Mouse (Mus musculus) heart, postnatal 0 days (tissue): ENCODE results near the gene Casp9. TPM values are rescaled to one million over a fixed set of nuclear protein-coding genes. Genes with fewer than 3 reads are reported as not detected.

Experiments used
- ATAC-seq: fragments of 200-750 bp; cut with Nextera tagmentation; 2 replicates; pipeline ENCODE4 v1.8.0; 2017; ENCODE audit warnings: low read depth, moderate number of reproducible peaks, moderate library complexity; ENCODE audit not compliant: insufficient read depth
- DNase-seq: peaks from one replicate; pipeline ENCODE4 v3.0.0-alpha.2; 2016; ENCODE audit warnings: low spot score
- H3K27ac ChIP-seq: fragments of 300-500 bp; sonication (generic); 2 replicates; pipeline ENCODE4 v1.5.1; 2014; ENCODE audit warnings: low read depth, mild to moderate bottlenecking
- H3K27me3 ChIP-seq: fragments of 300-500 bp; sonication (generic); 2 replicates; pipeline ENCODE4 v1.6.1; 2014; ENCODE audit warnings: low read length, mixed read lengths; ENCODE audit not compliant: control insufficient read depth, insufficient read depth
- H3K36me3 ChIP-seq: fragments of 300-500 bp; sonication (generic); replicated peaks from 2 replicates; pipeline ENCODE4 v1.6.1; 2014; ENCODE audit warnings: low read length, mixed read lengths; ENCODE audit not compliant: control insufficient read depth, insufficient read depth
- H3K4me1 ChIP-seq: fragments of 300-500 bp; sonication (generic); 2 replicates; pipeline ENCODE4 v1.6.1; 2014; ENCODE audit warnings: antibody characterized with exemption; ENCODE audit not compliant: control insufficient read depth, insufficient read depth
- H3K4me2 ChIP-seq: fragments of 300-500 bp; sonication (generic); 2 replicates; pipeline ENCODE4 v1.6.1; 2014; ENCODE audit warnings: low read depth, mild to moderate bottlenecking, low read length, moderate library complexity
- H3K4me3 ChIP-seq: fragments of 300-500 bp; sonication (generic); 2 replicates; pipeline ENCODE4 v1.5.1; 2014; ENCODE audit warnings: low read depth, low read length
- H3K9ac ChIP-seq: fragments of 300-500 bp; sonication (generic); replicated peaks from 2 replicates; pipeline ENCODE4 v1.6.1; 2014; ENCODE audit warnings: low read depth, low read length, mixed read lengths
- H3K9me3 ChIP-seq: fragments of 300-500 bp; sonication (generic); replicated peaks from 2 replicates; pipeline ENCODE4 v1.6.1; 2016; ENCODE audit warnings: low read length; ENCODE audit not compliant: control insufficient read depth
- CTCF ChIP-seq: IDR thresholded peaks from 2 replicates; pipeline ENCODE4 v1.5.1; 2016; ENCODE audit warnings: antibody characterized with exemption, control low read depth, low read depth
- EP300 ChIP-seq: IDR thresholded peaks from 2 replicates; pipeline ENCODE4 v1.6.1; 2016; ENCODE audit warnings: antibody characterized with exemption, low read depth
- WGBS: fragments of 180-500 bp; shearing (Covaris S2); extraction: QIAGEN DNeasy Blood & Tissue Kit; methylation state at CpG from one replicate; pipeline ENCODE4 v1.1.7; 2014; 5-methylcytosine and 5-hydroxymethylcytosine counted together
- polyA plus RNA-seq: library from polyadenylated mRNA; unstranded; fragments of >200 nt; fragmentation: Nextera tagmentation; extraction: Ambion mirVana; gene quantifications from 2 replicates; pipeline ENCODE4 v1.2.1, GENCODE M21; 2015
- total RNA-seq: library from RNA; depleted of rRNA; stranded (reverse); fragments of >200 nt; gene quantifications from 2 replicates; pipeline ENCODE4 v1.2.3, GENCODE M21; 2014; ENCODE audit warnings: low replicate concordance

Gene Casp9
- total and polyA plus RNA-seq, 2 experiments from 2014 or later, result 12.8 to 26.0 TPM

DNA sequence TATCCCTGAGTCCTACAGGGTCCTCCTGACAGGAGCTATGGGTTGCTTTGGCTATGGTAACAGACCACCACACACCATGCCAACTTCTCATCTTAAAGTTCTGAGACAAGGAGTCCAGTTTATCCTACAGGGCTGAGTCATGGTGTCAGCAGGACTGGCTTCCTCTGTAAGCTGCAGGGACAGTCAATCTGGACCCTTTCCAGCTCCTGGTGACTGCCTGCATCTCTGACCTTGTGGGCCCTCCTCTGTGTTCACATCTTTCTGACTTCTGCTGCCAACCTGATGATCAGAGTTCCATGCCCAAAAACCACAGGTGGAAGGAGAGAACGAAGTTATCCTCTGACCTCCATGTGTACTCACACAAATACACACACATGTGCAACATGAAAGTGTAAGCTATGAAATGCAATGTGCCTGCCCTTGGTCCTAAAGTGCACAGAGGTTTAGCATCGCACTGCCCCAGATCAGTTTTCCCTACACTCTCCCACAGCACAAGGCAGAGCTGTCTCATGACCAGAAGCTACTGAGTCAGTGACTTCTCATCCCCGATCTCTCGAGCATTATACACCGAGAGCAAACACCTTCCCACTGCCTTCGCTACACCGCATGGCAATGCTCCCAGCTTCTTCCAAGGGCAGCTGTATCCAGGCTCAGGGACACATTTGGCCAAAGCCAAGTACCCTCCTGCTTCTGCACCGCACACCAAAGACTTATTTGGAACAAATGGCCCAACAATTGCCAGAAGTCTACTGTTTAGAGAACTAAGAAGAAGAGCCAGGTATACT is 12.0 kb upstream of the Casp9 start:
- H3K27me3 ChIP-seq, result no peaks in the 10 kb centered on the region
- H3K4me1 ChIP-seq, result no peaks in the 10 kb centered on the region
- DNase-seq (no peak), ATAC-seq (no peak)
- 92% methylated on average over 8 of the region's 8 CpGs for WGBS
- no peak overlapping the region for H3K4me2 ChIP-seq
- H3K27ac ChIP-seq, result no peak overlapping the region
- H3K9ac ChIP-seq, result no peak overlapping the region
- H3K36me3 ChIP-seq, result peaks cover 90% of the 10 kb centered on the region
- H3K4me3 ChIP-seq, result no peak overlapping the region
- no peaks in the 10 kb centered on the region for H3K9me3 ChIP-seq
- no peak for TF ChIP-seq CTCF
- no peak for TF ChIP-seq EP300

DNA sequence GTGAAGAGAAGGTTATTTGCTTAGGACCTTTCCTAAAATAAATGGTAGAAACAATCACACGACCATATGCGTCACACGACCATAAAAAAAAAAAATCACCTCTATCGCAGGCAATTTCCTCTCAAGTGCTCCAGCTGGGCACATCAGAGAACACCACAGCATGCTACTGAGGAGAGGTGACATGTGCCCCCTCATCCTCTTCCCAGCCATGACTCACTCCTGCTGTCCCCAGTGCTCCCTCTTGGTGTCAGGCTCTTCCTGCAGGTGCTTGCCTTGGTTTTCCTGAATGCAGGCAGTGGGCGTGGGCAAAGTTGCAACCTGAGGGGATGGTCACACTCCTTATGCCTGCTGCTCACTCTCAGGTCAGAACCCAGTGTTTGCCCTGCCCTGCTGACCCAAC is 8.6 kb upstream of the Casp9 start:
- ATAC-seq (no peak), DNase-seq (no peak)
- 0 out of 2 replicates have a peak, but pooled peaks have one; percentile 3 for TF ChIP-seq CTCF
- no peak for TF ChIP-seq EP300
- WGBS, result 79% methylated on average over 5 of the region's 5 CpGs
- H3K9ac ChIP-seq, result no peak overlapping the region
- no peak overlapping the region for H3K4me2 ChIP-seq
- no peaks in the 10 kb centered on the region for H3K27me3 ChIP-seq
- no peaks in the 10 kb centered on the region for H3K9me3 ChIP-seq
- H3K27ac ChIP-seq, result no peak overlapping the region
- H3K4me3 ChIP-seq, result no peak overlapping the region
- H3K4me1 ChIP-seq, result peaks cover 4% of the 10 kb centered on the region
- H3K36me3 ChIP-seq, result peaks cover 71% of the 10 kb centered on the region

DNA sequence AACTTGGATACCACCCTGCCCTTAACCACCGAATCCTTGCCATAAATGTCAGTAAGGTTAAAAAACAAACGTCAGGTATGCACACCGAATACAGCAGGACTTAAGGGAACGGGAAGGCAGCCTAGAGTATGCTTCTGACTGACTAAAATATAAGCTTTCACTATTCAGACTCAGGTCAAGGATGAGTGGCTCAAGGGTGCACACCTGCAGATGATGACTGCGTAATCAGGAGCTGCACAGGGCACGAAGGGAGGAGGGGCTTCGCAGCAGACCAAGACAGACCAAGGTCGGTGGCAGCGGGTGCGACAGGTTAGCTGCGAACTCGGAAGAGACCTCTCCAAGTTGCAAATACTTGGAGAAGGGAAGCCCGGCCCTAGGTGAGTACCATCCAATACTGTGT is 7.3 kb upstream of the Casp9 start:
- WGBS, result 88% methylated on average over 13 of the region's 13 CpGs
- H3K4me1 ChIP-seq, result peaks cover 7% of the 10 kb centered on the region
- no peaks in the 10 kb centered on the region for H3K9me3 ChIP-seq
- no peak overlapping the region for H3K4me3 ChIP-seq
- TF ChIP-seq EP300 (no peak), CTCF (no peak)
- DNase-seq, result no peak
- no peak overlapping the region for H3K27ac ChIP-seq
- no peak overlapping the region for H3K9ac ChIP-seq
- H3K4me2 ChIP-seq, result no peak overlapping the region
- H3K27me3 ChIP-seq, result no peaks in the 10 kb centered on the region
- ATAC-seq, result no peak
- H3K36me3 ChIP-seq, result peaks cover 59% of the 10 kb centered on the region

DNA sequence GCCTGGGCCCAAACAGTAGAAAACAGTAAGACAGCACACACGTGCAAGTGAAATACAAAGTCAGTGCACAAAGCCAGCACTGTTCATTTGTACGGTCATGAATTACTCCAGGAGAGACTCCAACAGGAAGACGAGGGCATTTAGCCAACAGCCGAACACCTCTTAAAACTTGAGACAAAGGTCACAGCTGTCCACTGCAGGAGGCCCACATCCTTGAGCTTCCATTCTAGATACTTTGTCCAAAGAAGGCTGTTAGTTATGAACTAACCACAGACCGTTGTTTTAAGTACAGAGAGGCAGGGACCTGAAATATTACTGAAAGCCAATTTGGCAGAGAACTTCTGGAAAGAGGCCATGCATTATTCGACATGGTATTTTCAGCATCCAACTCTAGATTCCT is 6.4 kb upstream of the Casp9 start:
- H3K4me2 ChIP-seq, result no peak overlapping the region
- no peaks in the 10 kb centered on the region for H3K9me3 ChIP-seq
- TF ChIP-seq CTCF, result no peak
- no peak for TF ChIP-seq EP300
- WGBS, result 59% methylated on average over 6 of the region's 6 CpGs
- H3K4me3 ChIP-seq, result no peak overlapping the region
- no peak overlapping the region for H3K9ac ChIP-seq
- no peaks in the 10 kb centered on the region for H3K27me3 ChIP-seq
- H3K36me3 ChIP-seq, result peaks cover 50% of the 10 kb centered on the region
- ATAC-seq, result no peak
- peaks cover 7% of the 10 kb centered on the region for H3K4me1 ChIP-seq
- no peak overlapping the region for H3K27ac ChIP-seq
- DNase-seq, result no peak

DNA sequence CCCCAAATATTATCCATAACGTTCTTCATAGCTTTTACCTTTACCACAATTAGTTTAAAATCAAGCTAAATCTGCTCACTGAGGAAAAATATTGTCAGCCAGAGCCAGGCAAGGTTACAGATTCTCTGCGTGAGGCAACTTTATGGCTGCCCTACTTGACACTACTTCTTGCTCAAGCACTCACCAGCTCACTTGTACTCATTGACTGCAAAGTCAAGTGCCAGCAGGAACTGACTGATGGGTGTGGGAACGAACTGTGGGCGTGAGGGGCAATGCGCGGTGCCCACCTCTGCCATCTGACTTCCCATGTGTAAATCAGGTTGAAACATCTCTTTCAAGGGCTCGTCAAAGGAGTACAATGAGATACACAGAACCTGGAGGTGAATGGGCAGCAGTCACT is 6.0 kb upstream of the Casp9 start:
- Histone ChIP-seq H3K4me3 (no peak overlapping the region), H3K4me1 (peaks cover 7% of the 10 kb centered on the region), H3K36me3 (peaks cover 46% of the 10 kb centered on the region), H3K9ac (no peak overlapping the region), H3K9me3 (no peaks in the 10 kb centered on the region), H3K27ac (no peak overlapping the region), H3K4me2 (no peak overlapping the region), H3K27me3 (no peaks in the 10 kb centered on the region)
- no peak for DNase-seq
- TF ChIP-seq CTCF (no peak), EP300 (no peak)
- no peak for ATAC-seq
- WGBS, result 86% methylated on average over 7 of the region's 7 CpGs
